Mouse (Mus musculus) cortical plate, adult 2 months (tissue): ENCODE data around the gene Gprc5c.

Source experiments
- CTCF ChIP-seq: fragments of 200-500 bp; IDR thresholded peaks from 2 replicates; pipeline ENCODE4 v1.5.1; 2011; ENCODE audit warnings: mild to moderate bottlenecking, control low read depth, low read length; ENCODE audit not compliant: insufficient read depth; ENCODE audit errors: extremely low read depth
- POLR2A ChIP-seq: fragments of 200-500 bp; IDR thresholded peaks from 2 replicates; pipeline ENCODE4 v1.6.1; 2011; ENCODE audit warnings: mild to moderate bottlenecking, low read length, control low read depth; ENCODE audit not compliant: insufficient read depth; ENCODE audit errors: extremely low read depth

- TF ChIP-seq CTCF (no peak), POLR2A (no peak)
Measured at GRCm38 (mm10) chr11:114896085-114896484, 45.1 kb downstream of the Gprc5c start.
